ENCODE assay signal across 8 mouse cellular contexts in the genomic region with DNA sequence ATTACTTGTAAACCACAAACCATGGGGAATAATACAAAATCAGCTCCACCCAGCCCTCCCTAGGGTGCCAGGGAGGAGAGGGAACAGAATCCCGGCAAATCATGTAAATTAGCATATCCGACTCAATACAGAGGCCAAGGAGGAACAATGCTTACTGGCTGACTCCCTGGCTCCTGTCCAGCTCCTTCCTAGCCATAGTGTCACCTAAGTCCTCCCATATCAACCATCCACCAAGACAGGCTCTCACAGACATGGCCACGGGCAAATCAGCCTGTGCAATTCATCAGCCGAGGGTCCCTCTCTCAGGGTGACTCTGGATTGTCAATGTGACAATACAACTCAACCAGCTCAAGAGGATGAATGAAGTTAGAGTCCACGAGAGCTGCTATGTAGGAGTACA. TPM values are rescaled to one million over a fixed set of nuclear protein-coding genes. Genes with fewer than 3 reads are reported as not detected.
DNase-seq lines count a peak whose midpoint lies in the region; ATAC-seq and TF ChIP-seq lines count a peak whose summit lies in the region.

No protein-coding gene starts in this region.

- H3K9ac ChIP-seq in forebrain, embryonic 15.5 days (replicated peaks) = no peak overlapping the region

- H3K27me3 ChIP-seq in forebrain, embryonic 15.5 days = no peaks in the 10 kb centered on the region

- no peak for ATAC-seq in CD4-positive, CD25-positive, alpha-beta regulatory T cell, adult 4 months
- no peak for ATAC-seq in forebrain, embryonic 15.5 days (replicated peaks)

- peak overlapping the region; percentile 73 for H3K4me3 ChIP-seq in forebrain, embryonic 15.5 days
- peak overlapping the region; percentile 66; the same call in 1 of the 2 replicates for H3K4me3 ChIP-seq in olfactory bulb, adult 2 months (ENCODE audit: insufficient read depth, low read depth, low read length)

- no peak for TF ChIP-seq POLR2A in olfactory bulb, adult 2 months (IDR thresholded peaks at IDR 0.05; ENCODE audit: insufficient read depth, low read depth, low read length)

- H3K4me1 ChIP-seq in forebrain, embryonic 15.5 days = peaks cover 14% of the 10 kb centered on the region
- H3K4me1 ChIP-seq in olfactory bulb, adult 2 months (ENCODE audit: control insufficient read depth, insufficient read depth, low read length) = peaks cover 12% of the 10 kb centered on the region; the same call in 1 of the 2 replicates

- peak overlapping the region; percentile 95 for H3K4me2 ChIP-seq in forebrain, embryonic 15.5 days (replicated peaks)

- DNase-seq in CD4-positive, CD25-positive, alpha-beta regulatory T cell, adult 2 months (ENCODE audit: low read depth, low spot score) = peak; percentile 6
- DNase-seq in ES-CJ7 (ENCODE audit: low read depth, low spot score) = peak; percentile 8
- peak; percentile 22 to 38 for DNase-seq in kidney, postnatal 4 days
- DNase-seq in ovary, postnatal 36 days (ENCODE audit: low spot score) = no peak
- DNase-seq in layer of hippocampus, postnatal 25 days (ENCODE audit: extremely low spot score in 1 of 2, low spot score in 1 of 2) = no peak

- no peaks in the 10 kb centered on the region for H3K9me3 ChIP-seq in forebrain, embryonic 15.5 days

- H3K27ac ChIP-seq in forebrain, embryonic 15.5 days (replicated peaks) = no peak overlapping the region
- no peak overlapping the region for H3K27ac ChIP-seq in olfactory bulb, adult 2 months (ENCODE audit: insufficient read depth, low read depth, low read length)

- 27% methylated on average over 5 of the region's 5 CpGs for WGBS in forebrain, embryonic 15.5 days
- whole genome bisulfite sequencing in olfactory bulb, adult 2 months = 26% methylated on average over 5 of the region's 5 CpGs

- H3K36me3 ChIP-seq in forebrain, embryonic 15.5 days = no peaks in the 10 kb centered on the region

- TF ChIP-seq CTCF in olfactory bulb, adult 2 months (IDR thresholded peaks at IDR 0.05; ENCODE audit: insufficient read depth, low read depth, low read length) = no peak

RNA-seq across cellular contexts. Expression of a gene that starts 1.4 kb away (rescaled TPM):
- polyA plus RNA-seq in CD4-positive, CD25-positive, alpha-beta regulatory T cell, adult 4 months (2017; shearing (Covaris generic)) = 10 to 100 TPM; 51.4 to 58.5 TPM
- polyA plus RNA-seq in forebrain, embryonic 15.5 days (2015; fragmentation: Nextera tagmentation; extraction: Ambion mirVana) = 107 and 110 TPM in 2 replicates
- polyA plus RNA-seq in olfactory bulb, adult 2 months (2012; ENCODE audit: insufficient read depth, insufficient read length, low replicate concordance, missing spikeins) = not detected in 2 replicates
- 100 to 1,000 TPM; 119 to 140 TPM for total RNA-seq in layer of hippocampus, postnatal 25 days (2021)

RNA-seq across cellular contexts. Expression of a gene that starts 4.9 kb away (rescaled TPM):
- not detected for polyA plus RNA-seq in CD4-positive, CD25-positive, alpha-beta regulatory T cell, adult 4 months (2017; shearing (Covaris generic))
- 0.20 and 0.37 TPM in 2 replicates for polyA plus RNA-seq in forebrain, embryonic 15.5 days (2015; fragmentation: Nextera tagmentation; extraction: Ambion mirVana)
- polyA plus RNA-seq in olfactory bulb, adult 2 months (2012; ENCODE audit: insufficient read depth, insufficient read length, low replicate concordance, missing spikeins) = not detected in 2 replicates
- under 1 TPM; 0.49 to 0.94 TPM for total RNA-seq in layer of hippocampus, postnatal 25 days (2021)

RNA-seq across cellular contexts. Expression of a gene that starts 44.5 kb away (rescaled TPM):
- polyA plus RNA-seq in CD4-positive, CD25-positive, alpha-beta regulatory T cell, adult 4 months (2017; shearing (Covaris generic)) = 10 to 100 TPM; 22.2 to 30.2 TPM
- polyA plus RNA-seq in forebrain, embryonic 15.5 days (2015; fragmentation: Nextera tagmentation; extraction: Ambion mirVana) = 36.5 and 40.6 TPM in 2 replicates
- polyA plus RNA-seq in olfactory bulb, adult 2 months (2012; ENCODE audit: insufficient read depth, insufficient read length, low replicate concordance, missing spikeins) = not detected in 2 replicates
- 10 to 100 TPM; 53.3 to 59.2 TPM for total RNA-seq in layer of hippocampus, postnatal 25 days (2021)

Comparison
In these comparisons a context has a peak if more than half of its experiments do, and no peak if none do; other contexts are left out.
1. DNase-seq: peak in CD4-positive, CD25-positive, alpha-beta regulatory T cell, adult 2 months (single experiment), ES-CJ7 (single experiment) and kidney, postnatal 4 days (2 of 2); none in ovary, postnatal 36 days (single experiment) and layer of hippocampus, postnatal 25 days (0 of 2).
2. RNA of a gene that starts 44.5 kb away (polyA plus RNA-seq): 36.5 to 40.6 TPM in forebrain, embryonic 15.5 days and 22.2 to 30.2 TPM in CD4-positive, CD25-positive, alpha-beta regulatory T cell, adult 4 months; not detected in olfactory bulb, adult 2 months; every median in the first group is over 10 times any median in the second.